Mouse (Mus musculus) midbrain, embryonic 13.5 days (tissue): ENCODE measurements around the gene Ski. TPM values are rescaled to one million over a fixed set of nuclear protein-coding genes. Genes with fewer than 3 reads are reported as not detected.

ENCODE experiments used
- ATAC-seq: fragments of 200-750 bp; cut with Nextera tagmentation; 2 replicates; pipeline ENCODE4 v1.8.0; 2017; ENCODE audit warnings: mild to moderate bottlenecking, moderate TSS enrichment, moderate library complexity
- H3K27ac ChIP-seq: fragments of 300-500 bp; sonication (generic); 2 replicates; pipeline ENCODE4 v1.5.1; 2015; ENCODE audit warnings: inconsistent platforms, mild to moderate bottlenecking, moderate library complexity
- H3K27me3 ChIP-seq: fragments of 300-500 bp; sonication (generic); 2 replicates; pipeline ENCODE4 v1.6.1; 2015; ENCODE audit warnings: mild to moderate bottlenecking, inconsistent platforms
- H3K36me3 ChIP-seq: fragments of 300-500 bp; sonication (generic); 2 replicates; pipeline ENCODE4 v1.6.1; 2015; ENCODE audit warnings: mild to moderate bottlenecking, inconsistent platforms
- H3K4me1 ChIP-seq: fragments of 300-500 bp; sonication (generic); replicated peaks from 2 replicates; pipeline ENCODE4 v1.6.1; 2015; ENCODE audit warnings: inconsistent platforms
- H3K4me2 ChIP-seq: fragments of 300-500 bp; sonication (generic); replicated peaks from 2 replicates; pipeline ENCODE4 v1.6.1; 2015; ENCODE audit warnings: moderate library complexity, mild to moderate bottlenecking, inconsistent platforms
- H3K4me3 ChIP-seq: fragments of 300-500 bp; sonication (generic); replicated peaks from 2 replicates; pipeline ENCODE4 v1.5.1; 2015; ENCODE audit warnings: mild to moderate bottlenecking, inconsistent platforms
- H3K9ac ChIP-seq: fragments of 300-500 bp; sonication (generic); replicated peaks from 2 replicates; pipeline ENCODE4 v1.6.1; 2015; ENCODE audit warnings: mild to moderate bottlenecking, inconsistent platforms
- H3K9me3 ChIP-seq: fragments of 300-500 bp; sonication (generic); 2 replicates; pipeline ENCODE4 v1.6.1; 2016; ENCODE audit warnings: mild to moderate bottlenecking, inconsistent platforms
- WGBS: fragments of 180-500 bp; shearing (Covaris S2); methylation state at CpG from one replicate; pipeline ENCODE4 v1.1.7; 2015; 5-methylcytosine and 5-hydroxymethylcytosine counted together
- polyA plus RNA-seq: library from polyadenylated mRNA; unstranded; fragments of >200 nt; fragmentation: Nextera tagmentation; extraction: Ambion mirVana; gene quantifications from 2 replicates; pipeline ENCODE4 v1.2.1, GENCODE M21; 2015

Ski gene
- polyA plus RNA-seq, 1 experiment from 2014 or later = 9.9 TPM

DNA sequence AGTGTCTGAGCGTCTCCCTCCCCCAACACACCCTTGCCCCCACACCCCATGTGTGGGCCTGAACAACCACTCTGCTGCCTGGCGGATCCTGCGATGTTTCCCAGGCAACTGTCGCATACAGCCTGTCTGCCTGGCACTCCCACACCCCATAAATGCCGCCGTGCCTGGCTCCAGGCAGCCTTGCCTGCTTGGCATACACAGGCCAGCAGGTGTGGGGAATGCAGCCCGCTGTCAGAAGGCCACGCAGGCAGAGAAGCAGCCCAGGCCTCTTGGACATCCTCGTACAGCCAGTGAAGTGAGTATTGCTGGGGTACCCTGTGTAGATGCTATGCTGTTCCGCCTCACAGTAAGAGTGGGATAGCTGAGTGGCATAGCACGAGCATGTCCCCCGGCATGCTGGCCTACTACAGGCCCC lies 24.3 kb upstream of the Ski start:
- Histone ChIP-seq H3K27ac (no peak overlapping the region), H3K4me3 (no peak overlapping the region), H3K27me3 (no peaks in the 10 kb centered on the region), H3K9me3 (no peaks in the 10 kb centered on the region), H3K9ac (0 out of 2 replicates have a peak overlapping the region, but pooled peaks have one; percentile 12), H3K4me2 (no peak overlapping the region), H3K4me1 (peaks cover 16% of the 10 kb centered on the region), H3K36me3 (no peaks in the 10 kb centered on the region)
- 79% methylated on average over 12 of the region's 12 CpGs for WGBS
- no peak for ATAC-seq

DNA sequence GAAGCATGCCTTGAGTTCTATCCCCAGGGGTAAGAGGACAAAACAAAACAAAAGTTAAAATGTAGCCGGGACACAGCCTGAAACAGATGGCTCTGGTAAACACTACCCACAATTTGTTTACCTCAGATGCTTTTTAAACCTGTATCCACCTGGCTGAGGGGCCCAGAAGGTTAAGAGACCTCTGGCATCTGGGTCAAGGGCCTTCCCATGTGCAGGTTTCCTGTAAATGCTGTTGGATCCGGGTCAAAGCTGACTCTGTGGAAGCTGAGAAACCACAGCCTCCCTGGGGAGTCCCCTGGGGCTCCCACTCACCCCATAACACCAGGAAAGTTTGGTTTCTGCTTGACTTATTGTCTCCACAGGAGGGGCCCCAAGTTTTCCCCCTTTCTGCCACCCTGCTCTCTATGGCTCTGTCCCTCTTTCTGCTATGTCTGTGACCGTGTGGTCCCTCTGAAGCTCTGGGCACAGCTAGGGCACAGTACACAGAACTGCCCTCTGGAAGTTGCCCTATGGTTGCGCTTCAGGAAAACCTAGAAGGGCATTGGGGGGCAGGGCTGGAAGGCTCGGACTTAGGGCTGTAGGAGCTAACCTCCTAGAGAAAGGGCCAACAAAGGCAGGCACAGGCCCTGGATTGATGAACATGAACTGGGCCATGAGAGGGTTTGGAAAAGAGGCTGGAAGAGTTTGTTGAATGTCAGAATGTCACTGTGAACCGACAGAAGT lies 23.5 kb upstream of the Ski start:
- Histone ChIP-seq H3K27ac (no peak overlapping the region), H3K4me2 (no peak overlapping the region), H3K4me3 (no peak overlapping the region), H3K27me3 (no peaks in the 10 kb centered on the region), H3K9me3 (no peaks in the 10 kb centered on the region), H3K4me1 (peaks cover 8% of the 10 kb centered on the region), H3K36me3 (no peaks in the 10 kb centered on the region), H3K9ac (0 out of 2 replicates have a peak overlapping the region, but pooled peaks have one; percentile 12)
- WGBS = 72% methylated on average over 6 of the region's 6 CpGs
- ATAC-seq = no peak

DNA sequence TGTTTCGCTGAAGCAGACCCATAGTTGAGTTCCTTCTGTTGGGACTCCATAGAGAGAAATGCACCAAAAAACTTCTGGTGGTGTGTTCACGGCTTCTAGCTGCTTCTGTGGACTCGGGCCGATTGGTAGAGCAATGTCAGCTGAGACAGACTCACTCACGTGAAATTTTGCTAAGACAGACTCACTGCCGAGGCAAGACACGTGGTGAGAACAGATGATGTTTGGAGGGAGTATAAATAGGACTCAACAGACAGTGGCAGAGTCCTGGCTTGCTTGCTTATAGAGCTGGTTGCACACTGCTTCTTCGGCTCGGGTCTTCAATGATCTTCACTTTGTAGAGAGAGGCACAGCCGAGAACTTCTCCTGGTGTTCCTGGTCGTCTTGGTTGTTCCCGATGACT lies 20.8 kb upstream of the Ski start:
- H3K9ac ChIP-seq = no peak overlapping the region

DNA sequence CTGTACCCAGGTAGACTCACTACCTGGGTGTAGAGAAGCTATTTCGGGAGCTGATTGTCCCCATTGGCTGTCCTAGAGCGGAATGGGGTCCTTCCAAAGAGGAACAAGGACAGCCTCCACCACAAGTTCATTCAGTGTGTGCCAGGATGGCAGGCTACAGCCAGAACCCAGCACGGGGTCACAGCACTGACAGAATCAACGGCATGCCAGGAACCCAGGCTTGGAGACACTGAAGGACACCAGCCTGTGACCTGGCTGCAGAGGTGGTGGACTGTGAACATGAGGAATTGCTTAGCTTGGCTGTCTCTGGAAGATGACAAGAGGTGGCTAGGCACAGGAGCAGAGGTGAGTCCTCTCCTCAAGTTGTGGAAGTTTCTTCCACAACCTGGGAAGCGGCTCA lies 19.9 kb upstream of the Ski start:
- Histone ChIP-seq H3K4me3 (no peak overlapping the region), H3K27ac (no peak overlapping the region), H3K4me1 (no peaks in the 10 kb centered on the region), H3K27me3 (no peaks in the 10 kb centered on the region), H3K4me2 (no peak overlapping the region), H3K36me3 (no peaks in the 10 kb centered on the region), H3K9me3 (no peaks in the 10 kb centered on the region), H3K9ac (no peak overlapping the region)
- 93% methylated on average over 5 of the region's 5 CpGs for WGBS
- no peak for ATAC-seq

More for the DNA sequence above, 20.8 kb upstream of the Ski start:
- ATAC-seq = no peak
- no peaks in the 10 kb centered on the region for H3K9me3 ChIP-seq
- H3K4me2 ChIP-seq = no peak overlapping the region
- no peaks in the 10 kb centered on the region for H3K4me1 ChIP-seq
- H3K4me3 ChIP-seq = no peak overlapping the region
- WGBS = 90% methylated on average over 12 of the region's 12 CpGs
- no peaks in the 10 kb centered on the region for H3K27me3 ChIP-seq
- no peak overlapping the region for H3K27ac ChIP-seq
- no peaks in the 10 kb centered on the region for H3K36me3 ChIP-seq

DNA sequence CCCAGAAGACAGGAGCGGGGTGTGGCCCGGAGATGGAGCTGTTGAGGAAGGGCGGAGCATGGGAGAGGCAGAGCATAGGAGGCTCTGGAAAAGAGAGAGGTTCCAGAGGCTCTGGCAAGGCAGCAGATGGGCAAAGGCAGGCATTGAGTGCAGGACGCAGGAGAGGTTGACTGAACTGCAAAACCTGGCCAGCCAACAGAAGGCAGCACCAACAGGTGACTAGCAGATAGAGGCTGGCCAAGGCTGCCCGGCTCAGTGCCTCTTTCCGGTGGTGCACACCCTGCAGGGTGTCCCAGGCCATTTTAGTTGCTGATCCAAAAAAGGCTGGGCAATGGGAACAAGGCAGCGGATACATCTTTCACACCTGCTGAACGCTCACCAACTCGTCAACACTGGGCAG lies 19.4 kb upstream of the Ski start:
- H3K36me3 ChIP-seq = no peaks in the 10 kb centered on the region
- H3K4me2 ChIP-seq = no peak overlapping the region
- H3K9ac ChIP-seq = no peak overlapping the region
- no peak overlapping the region for H3K4me3 ChIP-seq
- 82% methylated on average over 9 of the region's 9 CpGs for WGBS
- no peaks in the 10 kb centered on the region for H3K9me3 ChIP-seq
- ATAC-seq = no peak
- no peak overlapping the region for H3K27ac ChIP-seq
- no peaks in the 10 kb centered on the region for H3K27me3 ChIP-seq
- no peaks in the 10 kb centered on the region for H3K4me1 ChIP-seq

DNA sequence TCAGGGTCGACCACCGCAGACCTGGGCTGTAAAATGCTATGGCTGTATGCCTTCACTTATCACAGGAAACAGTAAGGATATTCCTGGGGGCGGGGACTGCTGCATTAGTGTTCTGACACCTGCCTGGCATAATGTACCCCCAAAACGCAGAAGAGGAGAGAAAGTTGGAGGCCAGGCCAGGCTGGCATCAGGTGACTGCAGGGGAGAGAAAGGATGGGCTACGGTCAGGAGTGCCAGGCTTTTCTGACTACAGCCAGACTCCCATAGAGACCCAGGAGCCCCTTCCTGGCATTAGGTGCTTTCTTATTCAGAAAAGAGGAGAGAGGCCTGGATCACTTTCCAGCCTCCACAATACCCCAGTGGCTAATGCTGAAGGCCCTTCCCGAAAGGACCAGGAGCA lies 17.1 kb upstream of the Ski start:
- Histone ChIP-seq H3K27me3 (no peaks in the 10 kb centered on the region), H3K4me2 (no peak overlapping the region), H3K27ac (no peak overlapping the region), H3K36me3 (no peaks in the 10 kb centered on the region), H3K4me1 (peaks cover 21% of the 10 kb centered on the region), H3K9me3 (no peaks in the 10 kb centered on the region), H3K9ac (no peak overlapping the region), H3K4me3 (no peak overlapping the region)
- 60% methylated on average over 6 of the region's 6 CpGs for WGBS
- ATAC-seq = no peak

DNA sequence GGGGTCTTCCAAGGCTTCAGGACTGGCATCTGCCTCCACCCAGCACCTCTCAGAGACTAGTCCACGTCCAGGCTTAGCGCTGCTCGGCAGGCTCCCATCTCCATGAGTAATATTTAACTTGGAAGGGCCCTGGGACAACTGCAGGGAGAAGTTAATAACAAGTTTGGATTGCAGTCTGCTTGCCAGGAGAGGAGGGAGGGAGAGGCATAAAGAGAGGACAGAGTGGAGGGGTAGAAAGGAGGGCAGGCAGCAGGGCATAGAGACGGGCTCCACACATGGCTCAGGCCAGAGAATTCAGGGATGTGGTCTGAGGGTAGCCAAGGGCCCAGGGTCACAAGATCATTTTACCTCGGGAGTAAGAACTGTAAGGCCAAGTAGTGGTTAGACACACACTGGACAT lies 15.9 kb upstream of the Ski start:
- H3K4me2 ChIP-seq = no peak overlapping the region
- no peaks in the 10 kb centered on the region for H3K27me3 ChIP-seq
- H3K9ac ChIP-seq = no peak overlapping the region
- no peaks in the 10 kb centered on the region for H3K36me3 ChIP-seq
- no peaks in the 10 kb centered on the region for H3K9me3 ChIP-seq
- no peak for ATAC-seq
- 80% methylated on average over 5 of the region's 5 CpGs for WGBS
- no peak overlapping the region for H3K27ac ChIP-seq
- H3K4me1 ChIP-seq = peaks cover 34% of the 10 kb centered on the region
- H3K4me3 ChIP-seq = no peak overlapping the region

DNA sequence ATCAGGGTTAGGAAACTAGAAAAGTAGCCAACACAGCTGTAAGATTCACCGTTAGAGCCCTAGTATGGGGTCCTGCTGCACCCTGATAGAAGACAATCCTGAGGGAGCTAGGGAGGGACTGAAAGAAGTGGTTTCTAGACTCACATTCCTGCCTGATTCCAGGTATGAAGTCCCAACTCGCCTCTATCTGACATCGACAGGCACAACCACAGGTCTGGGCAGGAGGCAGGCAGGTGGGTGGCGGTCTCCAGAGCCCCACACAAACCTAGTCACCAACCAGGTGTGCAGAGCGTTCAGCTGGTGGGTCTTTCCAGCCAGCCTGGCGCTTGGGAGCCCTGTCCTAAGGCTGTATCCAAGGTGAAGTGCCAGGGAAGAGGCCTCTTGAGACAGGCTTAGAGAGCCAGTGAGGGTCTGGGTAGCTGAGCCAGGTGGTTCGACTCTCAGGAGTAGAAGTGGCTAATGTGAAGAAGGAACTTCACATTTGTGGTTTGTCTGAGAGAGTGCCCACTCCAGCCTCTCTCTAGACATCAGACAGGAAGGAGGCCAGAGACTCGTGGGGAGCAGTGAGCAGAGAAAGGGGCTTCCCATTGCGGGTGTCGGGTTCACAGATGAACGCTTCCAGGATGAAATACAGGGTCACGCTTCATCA lies 14.5 kb upstream of the Ski start:
- WGBS = 78% methylated on average over 12 of the region's 12 CpGs
- H3K27ac ChIP-seq = no peak overlapping the region
- H3K4me2 ChIP-seq = no peak overlapping the region
- no peaks in the 10 kb centered on the region for H3K9me3 ChIP-seq
- no peak overlapping the region for H3K4me3 ChIP-seq
- H3K27me3 ChIP-seq = no peaks in the 10 kb centered on the region
- H3K9ac ChIP-seq = no peak overlapping the region
- H3K36me3 ChIP-seq = no peaks in the 10 kb centered on the region
- peaks cover 35% of the 10 kb centered on the region for H3K4me1 ChIP-seq
- no peak for ATAC-seq

DNA sequence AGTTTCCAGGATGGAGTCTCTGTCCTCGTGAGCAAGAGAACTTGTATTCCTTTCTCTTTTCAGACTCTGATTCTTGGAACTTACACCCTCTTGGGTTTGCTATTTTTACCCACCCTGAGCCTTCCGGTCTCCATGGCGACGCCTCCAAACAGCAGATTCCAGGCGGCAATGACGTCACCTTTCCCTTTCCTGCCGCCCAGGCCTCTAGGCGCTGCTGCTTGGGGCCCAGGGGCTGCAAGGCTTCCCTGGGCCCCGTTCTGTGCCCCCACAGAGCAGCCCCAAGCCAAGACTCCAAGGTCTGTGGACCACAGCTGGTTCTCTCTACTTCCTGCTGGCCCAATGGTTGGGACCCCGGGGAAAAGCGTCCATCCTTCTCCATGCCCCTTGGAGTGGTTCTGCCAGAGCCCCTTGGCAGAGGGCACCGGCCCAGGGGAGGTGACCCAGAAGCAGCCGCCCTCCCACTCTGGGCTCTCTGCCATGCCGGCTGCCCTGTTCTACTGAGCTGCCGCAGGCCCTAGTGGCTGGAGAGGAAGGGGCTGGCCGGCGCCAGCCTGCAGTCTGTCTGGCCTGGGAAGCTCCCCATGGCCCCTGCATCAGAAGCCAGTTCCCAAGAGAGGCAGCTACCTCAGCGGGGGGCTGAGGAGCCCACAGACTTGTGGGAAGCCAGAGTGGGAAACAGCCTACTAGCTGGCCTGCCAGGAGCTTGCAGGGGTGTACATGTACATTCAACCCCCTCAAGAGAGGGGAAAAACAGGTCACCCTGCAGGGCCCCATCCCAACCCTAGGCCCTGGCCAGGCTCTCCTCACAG lies 13.1 kb upstream of the Ski start:
- ATAC-seq = peak; percentile 85
- 16% methylated on average over 17 of the region's 18 CpGs for WGBS
- Histone ChIP-seq H3K4me3 (no peak overlapping the region), H3K27me3 (no peaks in the 10 kb centered on the region), H3K9ac (peak overlapping the region; percentile 61), H3K36me3 (no peaks in the 10 kb centered on the region), H3K27ac (peak overlapping the region; percentile 89), H3K4me2 (peak overlapping the region; percentile 44), H3K9me3 (no peaks in the 10 kb centered on the region), H3K4me1 (peaks cover 38% of the 10 kb centered on the region)

DNA sequence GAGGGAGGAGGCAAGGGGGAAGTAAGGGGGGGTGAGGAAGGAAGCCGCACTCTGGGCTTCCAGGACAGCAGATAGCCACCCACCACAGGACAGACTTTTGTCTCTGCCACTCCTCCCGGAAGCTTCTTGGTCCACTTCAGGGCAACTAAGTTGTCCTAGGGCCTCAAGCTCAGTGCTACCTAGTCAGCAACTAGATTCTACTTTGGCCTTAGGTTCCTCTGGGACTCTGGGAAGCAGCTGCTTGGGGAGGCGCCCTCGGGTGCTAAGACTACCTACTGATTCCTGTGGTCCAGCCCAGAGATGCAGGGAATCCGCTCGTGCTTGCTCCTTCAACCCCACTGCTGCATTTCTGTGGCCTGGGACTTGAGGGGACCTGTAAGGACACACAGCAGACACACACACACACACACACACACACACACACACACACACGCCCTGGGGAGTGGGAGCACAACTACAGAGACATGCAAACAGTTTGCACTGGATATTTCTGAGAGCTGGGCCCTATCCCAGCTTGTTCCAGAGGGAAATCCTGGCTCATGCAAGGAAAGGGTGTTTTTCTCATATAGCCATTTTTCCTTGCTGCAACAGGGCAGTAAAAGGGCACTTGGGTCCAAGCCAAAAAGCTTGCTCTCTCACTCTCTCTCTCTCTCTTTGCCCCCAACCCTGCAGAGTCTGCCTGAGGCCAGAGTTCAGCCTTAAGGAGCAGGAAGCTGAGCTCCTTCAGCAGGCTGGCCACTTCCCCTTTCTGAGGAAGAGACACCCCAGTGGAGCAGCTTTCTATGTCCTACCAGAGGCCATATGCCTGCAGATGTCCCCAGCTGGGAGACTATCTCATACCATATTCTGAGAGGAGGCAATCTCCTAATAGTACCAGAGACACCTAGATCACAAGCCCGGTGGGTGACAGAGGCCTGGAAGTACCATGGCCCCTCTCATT lies 12.2 kb upstream of the Ski start:
- WGBS = 72% methylated on average over 8 of the region's 8 CpGs
- H3K27ac ChIP-seq = peak overlapping the region; percentile 89
- H3K9ac ChIP-seq = peak overlapping the region; percentile 58; the same call in 1 of the 2 replicates
- H3K36me3 ChIP-seq = no peaks in the 10 kb centered on the region
- no peak overlapping the region for H3K4me3 ChIP-seq
- ATAC-seq = no peak; the same call in 1 of the 2 replicates
- H3K4me2 ChIP-seq = 0 out of 2 replicates have a peak overlapping the region, but pooled peaks have one; percentile 44
- no peaks in the 10 kb centered on the region for H3K27me3 ChIP-seq
- peaks cover 38% of the 10 kb centered on the region for H3K4me1 ChIP-seq
- H3K9me3 ChIP-seq = no peaks in the 10 kb centered on the region

DNA sequence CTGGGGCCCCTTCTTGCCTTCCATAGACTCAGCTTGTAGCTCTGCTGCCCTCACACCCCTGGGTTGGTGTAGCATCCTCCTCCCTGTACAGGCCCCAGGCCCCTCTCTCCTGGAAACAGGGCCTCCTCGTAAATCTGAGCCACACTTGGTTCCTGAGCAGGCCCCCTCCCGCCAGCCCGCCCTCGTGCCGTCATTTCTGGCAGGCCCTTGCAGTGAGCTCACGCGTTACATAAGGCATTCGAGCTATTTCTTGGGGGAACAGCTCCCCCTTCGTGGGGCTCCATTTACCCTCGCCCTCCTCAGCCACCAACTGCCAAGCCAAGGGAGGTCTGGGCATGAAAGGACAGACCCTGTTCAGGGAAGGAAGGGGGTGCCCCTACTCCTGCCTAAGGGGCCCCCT lies 11.5 kb upstream of the Ski start:
- no peaks in the 10 kb centered on the region for H3K36me3 ChIP-seq
- no peaks in the 10 kb centered on the region for H3K27me3 ChIP-seq
- peak overlapping the region; percentile 89 for H3K27ac ChIP-seq
- H3K4me1 ChIP-seq = peaks cover 38% of the 10 kb centered on the region
- WGBS = 40% methylated on average over 10 of the region's 10 CpGs
- H3K9me3 ChIP-seq = no peaks in the 10 kb centered on the region
- H3K9ac ChIP-seq = peak overlapping the region; percentile 58
- no peak overlapping the region for H3K4me3 ChIP-seq
- no peak overlapping the region for H3K4me2 ChIP-seq
- peak; percentile 21; the same call in 1 of the 2 replicates for ATAC-seq
